ENCODE assay signal across 8 mouse cellular contexts in the genomic region with DNA sequence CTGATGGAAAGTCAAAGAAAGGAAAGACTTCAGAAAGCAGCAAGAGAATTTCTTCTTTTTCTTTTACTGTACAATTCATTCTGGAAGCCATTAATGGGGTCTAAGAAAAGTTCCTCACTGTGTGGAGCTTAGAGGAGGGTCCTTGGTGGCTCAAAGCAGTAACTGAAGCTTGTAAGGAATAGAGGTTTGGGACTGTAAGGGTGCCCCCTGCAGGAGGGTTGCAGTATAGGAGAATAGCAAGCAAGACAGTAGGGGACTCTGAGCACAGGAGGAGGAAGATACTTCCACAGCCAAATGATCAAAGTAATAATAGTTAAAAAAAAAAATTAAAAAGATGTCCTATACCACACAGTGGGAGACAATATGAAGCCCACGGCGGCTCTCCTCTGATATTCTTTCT.
DNase-seq lines count a peak whose midpoint lies in the region; ATAC-seq and TF ChIP-seq lines count a peak whose summit lies in the region.
"Had no signal": no experiment of that assay in that cellular context is flagged by ENCODE, and none has a peak within 500 bp of the region (broad histone marks: within the 10 kb centered on the region; RNA-seq: fewer than 3 reads in every experiment).

No protein-coding gene starts in this region.

- no peak overlapping the region for H3K9ac ChIP-seq in intestine, postnatal 0 days (ENCODE audit: low read depth, low read length)
- no peak overlapping the region for H3K9ac ChIP-seq in intestine, embryonic 16.5 days (ENCODE audit: low read depth, low read length)
- H3K9ac ChIP-seq in limb, embryonic 11.5 days (ENCODE audit: low read length): no peak overlapping the region
- H3K9ac ChIP-seq: stomach, embryonic 15.5 days had no signal

- H3K27ac ChIP-seq in intestine, postnatal 0 days (ENCODE audit: low read depth, low read length): no peak overlapping the region
- no peak overlapping the region for H3K27ac ChIP-seq in intestine, embryonic 16.5 days (ENCODE audit: low read length)
- no peak overlapping the region for H3K27ac ChIP-seq in bone marrow, adult 2 months (ENCODE audit: control insufficient read depth, insufficient read depth, low read depth, low read length, poor library complexity)
- H3K27ac ChIP-seq in limb, embryonic 11.5 days (replicated peaks; ENCODE audit: low read depth, low read length): no peak overlapping the region
- H3K27ac ChIP-seq: stomach, embryonic 15.5 days had no signal

- H3K9me3 ChIP-seq in intestine, postnatal 0 days (ENCODE audit: control insufficient read depth): no peaks in the 10 kb centered on the region
- H3K9me3 ChIP-seq in intestine, embryonic 16.5 days (ENCODE audit: control insufficient read depth, low read length): no peaks in the 10 kb centered on the region
- H3K9me3 ChIP-seq in limb, embryonic 11.5 days (ENCODE audit: control insufficient read depth, low read length): no peaks in the 10 kb centered on the region
- H3K9me3 ChIP-seq: stomach, embryonic 15.5 days had no signal

- DNase-seq in 3T3-L1 (ENCODE audit: low read depth, low spot score) (peak; percentile 53), A20 (ENCODE audit: low read depth, low spot score) (peak; percentile 43)
- DNase-seq in limb, embryonic 11.5 days (ENCODE audit: low spot score): peak; percentile 64

- no peak for ATAC-seq in intestine, postnatal 0 days
- ATAC-seq in intestine, embryonic 16.5 days: no peak
- no peak for ATAC-seq in limb, embryonic 11.5 days (ENCODE audit: insufficient number of reproducible peaks, low FRiP score, low TSS enrichment, low read depth)
- no peak for ATAC-seq in activated CD4-positive, CD25-positive, alpha-beta regulatory T cell, adult 4 months

- peak; percentile 67 for TF ChIP-seq CTCF in intestine, postnatal 0 days (IDR thresholded peaks at IDR 0.05; ENCODE audit: low read depth)
- peak; percentile 37 for TF ChIP-seq CTCF in bone marrow, adult 2 months (IDR thresholded peaks at IDR 0.05; ENCODE audit: control insufficient read depth, insufficient read depth, low read length)

- H3K4me1 ChIP-seq in intestine, postnatal 0 days (replicated peaks; ENCODE audit: control insufficient read depth, insufficient read depth, low read length): no peaks in the 10 kb centered on the region
- H3K4me1 ChIP-seq in intestine, embryonic 16.5 days (ENCODE audit: control insufficient read depth, insufficient read depth, low read length): no peaks in the 10 kb centered on the region
- H3K4me1 ChIP-seq in bone marrow, adult 2 months (ENCODE audit: control insufficient read depth, insufficient read depth, low read length): no peaks in the 10 kb centered on the region
- H3K4me1 ChIP-seq in limb, embryonic 11.5 days (ENCODE audit: control insufficient read depth, insufficient read depth, low read length): no peaks in the 10 kb centered on the region
- H3K4me1 ChIP-seq: stomach, embryonic 15.5 days had no signal

- no peak for TF ChIP-seq POLR2A in bone marrow, adult 2 months (IDR thresholded peaks at IDR 0.05; ENCODE audit: borderline replicate concordance, control insufficient read depth, low read depth, low read length)

- 62% methylated on average over 2 of the region's 2 CpGs for WGBS in intestine, postnatal 0 days
- 61% methylated on average over 2 of the region's 2 CpGs for whole genome bisulfite sequencing in intestine, embryonic 16.5 days
- 52% methylated on average over 2 of the region's 2 CpGs for WGBS in bone marrow, adult 2 months
- 48% methylated on average over 2 of the region's 2 CpGs for WGBS in limb, embryonic 11.5 days

- no peak overlapping the region for H3K4me3 ChIP-seq in intestine, postnatal 0 days (ENCODE audit: low read depth, low read length)
- no peak overlapping the region for H3K4me3 ChIP-seq in intestine, embryonic 16.5 days (ENCODE audit: low read length)
- no peak overlapping the region for H3K4me3 ChIP-seq in bone marrow, adult 2 months (replicated peaks; ENCODE audit: control insufficient read depth, low read depth, low read length)
- no peak overlapping the region for H3K4me3 ChIP-seq in limb, embryonic 11.5 days (ENCODE audit: low read depth, low read length)
- H3K4me3 ChIP-seq: stomach, embryonic 15.5 days had no signal

- H3K4me2 ChIP-seq in intestine, postnatal 0 days (replicated peaks; ENCODE audit: low read depth): no peak overlapping the region
- H3K4me2 ChIP-seq in intestine, embryonic 16.5 days (ENCODE audit: low read depth, low read length): no peak overlapping the region
- no peak overlapping the region for H3K4me2 ChIP-seq in limb, embryonic 11.5 days (ENCODE audit: low read depth, severe bottlenecking)
- H3K4me2 ChIP-seq: stomach, embryonic 15.5 days had no signal

- no peaks in the 10 kb centered on the region for H3K27me3 ChIP-seq in intestine, postnatal 0 days (replicated peaks; ENCODE audit: control insufficient read depth, insufficient read depth, low read length)
- no peaks in the 10 kb centered on the region for H3K27me3 ChIP-seq in intestine, embryonic 16.5 days (replicated peaks; ENCODE audit: control insufficient read depth, insufficient read depth, low read length)
- H3K27me3 ChIP-seq in limb, embryonic 11.5 days (ENCODE audit: control insufficient read depth, insufficient read depth, low read length): no peaks in the 10 kb centered on the region
- H3K27me3 ChIP-seq: stomach, embryonic 15.5 days had no signal

- no peaks in the 10 kb centered on the region for H3K36me3 ChIP-seq in intestine, postnatal 0 days (ENCODE audit: control insufficient read depth, insufficient read depth)
- no peaks in the 10 kb centered on the region for H3K36me3 ChIP-seq in intestine, embryonic 16.5 days (ENCODE audit: control insufficient read depth, insufficient read depth, low read length)
- H3K36me3 ChIP-seq in limb, embryonic 11.5 days (ENCODE audit: control insufficient read depth, insufficient read depth, low read length): no peaks in the 10 kb centered on the region
- H3K36me3 ChIP-seq: stomach, embryonic 15.5 days had no signal
